Mouse (Mus musculus) spleen, adult 12 weeks (tissue): ENCODE data around the gene Olfr713.

Source experiments
- DNase-seq: peaks from one replicate; pipeline ENCODE4 v3.0.0; 2022; ENCODE audit warnings: low spot score

Olfr713 gene

DNA sequence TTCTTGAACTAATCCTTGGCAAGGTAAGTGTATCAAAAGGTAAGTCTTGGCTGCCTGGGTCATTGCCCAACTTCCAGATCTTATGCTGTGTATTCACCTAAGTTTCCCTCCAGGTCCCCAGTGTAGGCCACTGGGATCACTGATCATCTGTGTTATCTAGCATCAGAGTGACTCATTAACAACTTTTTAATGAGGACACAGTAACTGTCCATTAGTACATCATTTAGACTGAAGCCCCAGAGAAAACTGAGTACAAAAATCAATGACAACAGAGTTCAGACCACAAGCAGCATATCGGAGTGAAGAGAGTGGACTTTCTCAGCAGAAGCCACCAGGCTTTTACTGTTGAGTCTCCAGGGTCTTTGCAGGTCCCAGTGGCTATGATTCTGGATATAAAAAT is at the start of gene Olfr713:
Gene Olfr713, plus strand, starts transcription at position 301 of the 400 bp plus-strand sequence.
- DNase-seq = no peak

DNA sequence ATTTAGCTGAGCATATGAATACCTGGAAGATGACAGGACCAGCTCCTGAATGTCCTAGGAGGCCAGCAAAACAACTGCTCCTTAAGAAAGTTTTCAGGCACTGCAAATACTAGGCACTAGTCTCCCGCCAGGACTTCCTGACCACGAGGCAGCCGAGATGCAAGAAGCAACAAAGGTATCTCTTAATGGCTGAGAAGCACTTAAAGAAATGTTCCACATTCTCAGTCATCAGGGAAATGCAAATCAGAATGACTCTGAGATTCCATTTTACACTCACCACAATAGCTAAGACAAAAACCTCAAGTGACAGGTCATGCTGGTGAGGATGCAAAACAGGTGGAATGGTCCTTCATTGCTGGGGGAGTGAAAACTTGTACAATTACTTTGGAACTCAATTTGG is 45.7 kb upstream of the Olfr713 start:
- DNase-seq = no peak

DNA sequence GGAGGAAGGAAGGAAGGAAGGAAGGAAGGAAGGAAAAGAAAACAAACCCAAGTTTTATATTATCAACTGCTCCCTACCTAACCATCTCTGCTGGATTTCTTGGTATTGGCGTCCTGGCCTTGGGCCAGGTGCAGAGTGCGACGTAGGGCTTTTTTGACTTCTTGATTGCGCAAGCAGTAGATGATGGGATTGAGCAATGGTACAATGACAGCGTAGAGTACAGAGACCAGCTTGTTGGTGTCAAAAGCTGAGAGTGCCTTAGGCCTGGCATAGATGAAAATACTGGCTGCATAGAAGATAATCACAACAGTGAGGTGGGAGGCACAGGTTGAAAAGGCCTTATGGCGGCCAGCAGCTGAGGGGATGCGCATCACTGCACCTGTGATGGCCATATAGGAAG is 30.2 kb upstream of the Olfr713 start:
- DNase-seq = no peak

DNA sequence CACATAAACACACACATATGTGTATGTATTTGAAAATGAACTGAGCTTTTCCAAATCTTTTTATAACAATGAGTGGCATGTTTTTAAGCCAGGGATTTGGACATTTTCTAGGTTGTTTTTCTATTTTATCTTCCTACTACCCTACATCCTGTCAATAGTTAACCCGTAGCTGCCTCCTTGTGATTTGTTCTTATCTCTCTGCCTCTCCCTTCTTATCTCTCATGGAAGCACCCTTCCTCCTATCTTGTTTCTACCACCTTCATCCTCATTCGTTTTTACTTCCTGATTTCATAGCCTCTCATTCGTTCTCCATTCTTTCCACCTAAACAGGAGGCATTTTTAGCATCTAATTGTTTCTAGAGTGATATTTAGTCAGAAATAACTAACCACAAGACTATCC is 26.8 kb upstream of the Olfr713 start:
- DNase-seq = no peak

DNA sequence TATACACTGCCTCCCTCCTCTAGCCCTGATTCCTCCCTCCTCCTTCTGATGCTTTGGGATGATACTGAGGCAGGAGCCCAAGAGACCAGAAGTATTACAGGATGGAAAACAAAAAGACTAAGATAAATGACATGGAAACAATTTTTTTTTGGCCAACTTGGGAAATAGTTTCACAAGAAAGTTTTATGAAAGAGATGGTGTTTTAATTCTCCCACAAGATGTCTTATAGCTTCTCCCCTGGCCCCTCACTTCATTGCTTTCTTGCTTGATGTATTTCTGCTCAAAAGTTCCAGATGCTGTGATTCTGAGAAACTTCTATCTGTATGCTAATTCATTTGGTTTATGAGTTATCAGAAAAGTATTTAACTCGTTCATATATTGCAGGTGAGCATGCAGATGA is 25.0 kb upstream of the Olfr713 start, which contains the start of gene Olfr2:
Gene Olfr2, minus strand, starts transcription at position 101 of the 400 bp plus-strand sequence.
- no peak for DNase-seq

- DNase-seq = no peak
Measured at GRCm38 (mm10) chr7:107039934-107040563, 9.1 kb downstream of the Olfr713 start.

- DNase-seq = no peak
Measured at GRCm38 (mm10) chr7:107043136-107043535, 12.2 kb downstream of the Olfr713 start.

DNA sequence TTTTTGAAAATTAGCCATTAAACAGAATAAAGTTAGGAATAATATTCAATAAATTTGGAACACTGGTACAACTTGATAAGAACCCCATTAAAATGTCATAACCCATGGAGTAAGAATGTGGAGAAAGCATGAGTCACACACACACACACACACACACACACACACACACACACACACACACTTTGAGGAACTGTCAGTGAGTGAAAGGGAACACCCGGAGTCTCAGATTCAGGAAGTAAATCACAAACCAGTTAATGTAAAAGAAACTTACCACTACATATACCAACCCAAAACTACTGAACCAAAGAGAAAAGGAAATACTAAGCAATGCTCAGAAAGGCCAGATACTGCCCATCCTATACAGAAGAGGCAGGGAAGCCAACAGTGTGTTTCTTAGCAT is 13.4 kb downstream of the Olfr713 start:
- DNase-seq = no peak

DNA sequence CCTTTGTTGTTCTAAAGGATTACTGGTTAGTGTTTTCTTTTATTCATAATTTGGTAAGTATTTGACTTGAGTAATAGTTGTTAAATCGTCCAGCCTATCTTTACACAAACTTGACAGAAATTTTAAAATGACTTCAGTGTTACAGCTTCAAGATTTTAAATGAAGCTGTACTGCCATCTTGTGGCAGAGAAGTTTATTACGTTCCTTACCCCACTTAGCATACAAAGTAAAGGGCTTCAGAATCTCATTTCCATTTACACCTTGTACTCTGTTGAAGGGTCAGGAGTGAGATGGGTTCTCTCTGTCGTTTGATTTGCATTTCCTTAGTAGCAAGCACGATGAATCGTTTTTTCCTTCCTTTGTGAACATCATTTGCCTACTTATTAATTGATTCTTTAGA is 14.9 kb downstream of the Olfr713 start:
- DNase-seq = no peak

DNA sequence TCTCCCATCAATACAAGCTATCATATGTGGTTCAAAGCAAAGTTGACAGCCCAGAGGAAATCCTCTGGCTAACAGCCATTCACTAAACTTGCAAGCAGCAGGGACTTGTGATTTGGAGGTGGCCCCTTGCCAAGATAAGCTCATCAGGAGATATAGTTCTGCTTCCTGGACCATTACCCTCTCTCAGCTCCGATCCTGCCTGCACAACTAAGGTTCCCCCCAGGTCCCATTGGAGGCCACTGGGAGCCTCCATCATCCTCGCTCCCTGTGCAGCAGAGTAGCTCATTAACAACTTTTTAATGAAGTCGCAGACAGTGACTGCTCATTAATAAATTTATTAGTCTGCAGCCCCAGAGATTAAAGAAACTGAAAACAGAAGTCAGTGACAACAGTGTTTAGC is 16.6 kb downstream of the Olfr713 start:
- no peak for DNase-seq

DNA sequence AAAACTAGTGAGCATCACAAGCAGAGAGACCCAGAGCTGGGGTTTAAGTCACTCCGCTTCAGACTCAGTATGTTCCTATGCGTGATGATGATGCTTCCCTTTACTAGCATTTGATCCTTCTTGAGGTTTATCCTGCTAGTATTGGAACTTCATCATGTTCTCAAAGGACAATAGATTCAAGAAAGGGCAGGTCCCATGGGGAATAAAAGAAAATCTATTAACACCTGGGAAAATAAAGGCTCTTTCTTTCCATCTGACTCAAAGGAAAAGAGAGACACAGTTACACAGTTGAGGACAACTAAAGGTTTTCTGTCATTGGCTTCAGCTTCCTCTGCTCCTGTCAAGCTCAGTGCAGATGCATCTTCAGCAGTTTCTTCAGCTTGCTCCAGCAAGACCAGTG is 39.7 kb downstream of the Olfr713 start, which contains the start of gene Olfr714:
Gene Olfr714, plus strand, starts transcription at position 301 of the 400 bp plus-strand sequence.
- no peak for DNase-seq
